Mouse (Mus musculus) CD8-positive naive resting alpha-beta T cell, adult 57 days (primary cell): ENCODE results near the gene Casp7. TPM values are rescaled to one million over a fixed set of nuclear protein-coding genes. Genes with fewer than 3 reads are reported as not detected.

ENCODE experiments used
- total RNA-seq: library from RNA; stranded (reverse); gene quantifications from one replicate; pipeline ENCODE4 v1.2.4, GENCODE M21; 2023

Gene Casp7
- total RNA-seq = 9.8 TPM

DNA sequence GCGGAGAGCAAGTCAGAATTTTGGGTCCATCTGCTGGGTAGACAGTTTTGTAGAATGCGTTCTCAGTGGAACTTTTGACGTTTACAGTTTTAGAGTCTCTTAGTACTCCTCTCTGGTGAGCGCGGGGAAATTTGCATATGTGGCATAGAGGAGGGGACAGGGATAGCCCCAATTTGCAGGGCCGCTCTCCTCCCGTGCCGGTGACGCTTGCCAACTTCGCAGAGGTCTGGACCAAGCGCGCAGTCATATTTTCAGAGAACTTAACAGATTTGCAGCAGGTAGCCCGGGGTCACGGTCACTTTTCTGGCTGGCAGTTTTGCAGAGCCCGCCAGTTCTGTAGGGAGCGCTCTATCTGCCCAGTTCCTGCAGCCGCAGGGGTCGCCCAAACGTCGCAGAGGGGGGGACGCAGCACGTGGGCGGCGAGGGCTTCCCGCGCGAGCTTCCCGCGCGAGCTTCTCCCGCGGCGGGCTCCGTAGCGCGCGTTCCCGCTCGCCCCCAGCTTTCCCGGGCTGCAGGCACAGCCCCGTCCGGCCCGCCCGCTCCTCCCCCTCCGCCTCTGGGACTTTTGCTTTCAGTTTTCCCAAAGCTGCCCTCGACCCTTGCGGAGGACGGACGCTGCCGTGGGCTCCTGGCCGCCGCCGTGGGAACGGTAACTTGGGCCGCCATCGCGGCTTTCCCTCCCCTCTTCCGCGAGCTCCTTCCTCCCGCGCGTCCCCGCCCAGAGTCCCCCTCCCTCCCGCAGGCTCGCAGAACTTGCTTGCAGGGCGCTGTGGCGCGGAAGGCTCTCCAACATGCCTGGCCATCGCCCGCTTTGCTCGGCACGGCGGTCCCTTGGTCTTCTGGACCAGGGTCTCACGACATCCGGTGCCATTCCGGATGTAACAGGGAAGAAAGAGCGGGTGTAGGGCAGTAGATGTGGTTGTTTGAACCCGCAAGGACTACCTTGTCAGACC, at the start of gene Casp7:
TSS of gene Casp7 (plus strand) at position 461 of the 953 bp plus-strand sequence.

DNA sequence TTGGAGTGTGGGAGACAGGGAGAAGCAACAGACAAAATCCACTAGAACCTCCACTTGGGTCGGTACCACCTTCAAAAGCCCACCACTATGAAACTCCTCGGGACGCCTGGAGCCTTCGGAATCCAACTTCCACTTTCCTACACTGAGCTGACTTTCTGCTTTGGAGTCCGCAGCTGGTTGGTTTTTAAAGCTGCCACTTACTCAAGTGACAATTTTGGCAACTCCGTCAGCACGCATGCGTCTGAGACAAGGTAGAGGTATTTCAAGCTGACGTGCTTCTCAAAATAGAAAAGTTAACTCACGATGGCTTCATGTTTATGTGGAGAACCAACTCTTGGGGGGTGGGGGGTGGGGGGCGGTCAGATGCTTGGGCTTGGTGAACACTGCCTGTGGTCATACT, 7.0 kb upstream of the Casp7 start, which contains the start of gene Nrap:
TSS of gene Nrap (minus strand) at position 159 of the 400 bp plus-strand sequence.

DNA sequence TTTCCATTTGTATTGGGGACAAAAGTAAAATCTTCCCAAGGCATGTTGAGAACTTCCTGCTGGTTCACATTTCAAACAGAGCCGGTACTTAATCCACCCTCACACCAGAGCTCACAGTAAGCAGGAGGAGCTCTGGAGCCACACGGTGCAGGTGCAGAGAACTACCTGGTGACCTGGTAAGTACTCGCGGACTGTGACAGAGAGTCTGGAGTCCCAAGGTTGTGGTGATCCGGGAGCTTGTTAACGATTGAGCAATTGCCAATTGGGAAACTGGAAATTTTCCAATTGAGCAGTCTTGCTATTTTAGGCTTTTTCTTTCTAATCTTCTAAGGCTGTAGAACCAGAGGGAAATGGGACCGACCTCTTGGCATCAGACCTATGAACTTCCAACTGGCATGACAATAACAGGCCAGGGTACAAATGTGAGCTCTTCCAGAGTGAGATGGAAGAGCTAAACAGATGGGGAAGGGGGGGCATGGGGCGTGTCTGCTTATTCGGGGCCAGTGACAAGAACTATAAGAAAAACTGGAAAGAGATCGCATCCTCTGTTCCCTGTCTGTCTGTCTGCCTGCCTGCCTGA, 64.7 kb downstream of the Casp7 start, which contains the start of gene Plekhs1:
TSS of gene Plekhs1 (plus strand) at position 119 of the 580 bp plus-strand sequence.

Other genes starting within 250 kb of the Casp7 start
- gene Habp2, start 110.0 kb upstream of the Casp7 start, total RNA-seq = not detected
- gene Nrap, start 7.1 kb upstream of the Casp7 start, total RNA-seq = not detected
- gene Plekhs1, start 64.5 kb downstream of the Casp7 start, total RNA-seq = 0.31 TPM
- 6.0 TPM for gene Dclre1a, start 151.1 kb downstream of the Casp7 start, total RNA-seq
- 18.9 TPM for gene Nhlrc2, start 151.1 kb downstream of the Casp7 start, total RNA-seq